Mouse (Mus musculus): ENCODE measurements at regions not wholly inside any gene's neighbourhood (a gene's known extent, or its start where the extent isn't known, plus 50 kb on each side); places are given as distances from the start of the nearest gene placed in this dataset.

DNA sequence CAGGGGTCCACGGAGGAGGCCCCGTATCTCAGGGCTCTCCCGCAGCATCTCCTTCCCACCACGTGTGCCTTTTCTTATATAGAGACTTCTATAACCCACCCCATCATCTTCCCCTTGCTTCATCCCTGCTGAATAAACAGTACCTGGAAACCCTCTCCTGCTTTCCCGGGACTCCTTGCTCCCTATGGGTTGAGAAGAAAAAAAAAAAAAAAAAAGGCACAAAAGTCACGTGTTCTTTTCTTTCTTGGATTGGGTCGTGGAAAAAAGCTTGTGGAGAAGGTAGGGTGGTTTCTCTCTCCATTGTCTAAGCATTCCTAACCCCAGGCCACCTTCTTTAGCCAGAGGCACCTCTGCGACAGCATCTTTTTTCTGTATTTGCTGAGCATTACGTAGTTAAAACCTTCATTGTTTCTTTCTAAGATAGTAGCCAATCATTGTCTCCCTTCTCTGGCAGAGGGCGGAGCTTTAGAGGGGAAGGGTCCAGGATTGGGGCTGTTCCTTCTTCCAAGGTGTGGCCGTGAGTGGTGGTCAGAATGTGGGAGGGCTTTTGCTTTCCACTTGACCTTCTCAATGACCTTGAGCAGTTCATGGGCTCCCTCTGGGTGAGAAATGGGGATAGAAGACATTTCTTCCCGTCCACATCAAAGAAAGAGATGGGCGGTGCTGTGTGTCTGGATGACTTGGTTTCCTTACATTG is 78.7 kb upstream of the Mphosph6 start:
- no peaks in the 10 kb centered on the region for H3K36me3 ChIP-seq
- no peak overlapping the region for H3K4me2 ChIP-seq
- no peak for ATAC-seq (replicated peaks; ENCODE audit: low FRiP score)
- no peaks in the 10 kb centered on the region for H3K4me1 ChIP-seq
- H3K27me3 ChIP-seq = no peaks in the 10 kb centered on the region
- WGBS = 69% methylated on average over 13 of the region's 13 CpGs
- no peak overlapping the region for H3K9ac ChIP-seq
- no peaks in the 10 kb centered on the region for H3K9me3 ChIP-seq (replicated peaks)
- H3K27ac ChIP-seq = no peak overlapping the region
- no peak overlapping the region for H3K4me3 ChIP-seq (replicated peaks)

DNA sequence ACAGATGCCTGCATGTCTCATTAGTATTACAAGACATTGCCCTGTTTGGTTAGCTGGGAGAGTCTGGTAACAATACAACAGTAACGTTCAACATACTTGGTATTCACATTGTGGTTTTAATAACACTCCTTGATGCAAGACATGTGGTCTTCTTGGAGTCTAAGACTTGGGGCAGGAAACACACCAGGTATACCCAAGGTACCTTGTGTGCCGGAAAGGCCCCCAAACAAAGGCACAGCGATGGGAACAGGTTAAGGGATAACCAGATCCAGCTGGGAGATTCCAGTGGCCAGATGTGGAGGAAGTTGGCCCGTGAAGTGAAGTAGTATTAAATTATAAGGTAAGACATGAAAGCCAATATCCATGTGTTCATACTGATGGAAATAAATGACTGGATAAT is 71.9 kb upstream of the Mphosph6 start:
- Histone ChIP-seq H3K27ac (no peak overlapping the region), H3K9me3 (replicated peaks) (no peaks in the 10 kb centered on the region), H3K27me3 (no peaks in the 10 kb centered on the region), H3K36me3 (no peaks in the 10 kb centered on the region), H3K4me2 (no peak overlapping the region), H3K4me1 (no peaks in the 10 kb centered on the region), H3K9ac (no peak overlapping the region), H3K4me3 (replicated peaks) (no peak overlapping the region)
- WGBS = 72% methylated on average over 4 of the region's 4 CpGs
- ATAC-seq (replicated peaks; ENCODE audit: low FRiP score) = no peak

DNA sequence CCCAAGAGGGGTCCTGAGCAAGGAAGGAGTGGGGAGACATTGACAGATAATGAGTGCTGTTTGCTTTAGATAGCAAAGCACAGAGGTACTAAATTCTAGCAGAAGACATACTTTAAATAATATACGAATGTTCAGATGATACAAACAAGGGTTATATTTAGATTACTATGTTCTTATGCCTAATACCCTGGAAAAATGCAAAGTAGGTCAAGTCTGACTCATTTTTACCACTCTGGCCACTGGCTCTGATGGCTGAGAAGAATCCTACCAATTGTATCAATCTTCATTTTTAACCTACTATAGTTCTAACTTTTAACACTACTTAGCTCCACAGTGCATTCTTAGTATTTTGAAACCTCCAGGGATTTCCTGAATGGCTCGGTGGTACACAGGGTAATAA is 65.4 kb upstream of the Mphosph6 start:
- Histone ChIP-seq H3K4me1 (no peaks in the 10 kb centered on the region), H3K4me3 (replicated peaks) (no peak overlapping the region), H3K36me3 (no peaks in the 10 kb centered on the region), H3K27me3 (no peaks in the 10 kb centered on the region), H3K9ac (no peak overlapping the region), H3K9me3 (replicated peaks) (no peaks in the 10 kb centered on the region), H3K27ac (no peak overlapping the region), H3K4me2 (no peak overlapping the region)
- WGBS = 75% methylated on average over 2 of the region's 2 CpGs
- ATAC-seq (replicated peaks; ENCODE audit: low FRiP score) = no peak

DNA sequence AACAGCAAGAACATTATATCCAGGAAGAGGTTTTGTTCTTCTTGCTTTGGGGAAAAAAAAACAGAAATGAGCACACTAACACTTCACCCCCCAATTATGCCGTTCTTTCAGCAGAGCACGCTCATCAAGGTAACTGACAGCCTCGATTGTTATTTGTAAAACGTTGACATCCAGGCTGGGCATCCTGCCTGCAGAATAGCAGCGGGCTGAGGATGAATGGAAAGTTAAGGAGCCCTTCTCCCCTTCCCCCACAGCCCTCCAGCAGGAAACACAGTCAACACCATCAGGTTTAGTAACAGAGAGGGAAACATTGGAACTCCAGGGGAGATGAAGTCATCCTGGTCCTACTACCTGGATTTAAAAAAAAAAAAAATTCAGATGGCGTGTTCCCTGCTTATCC is 63.3 kb upstream of the Mphosph6 start:
- no peak overlapping the region for H3K27ac ChIP-seq

DNA sequence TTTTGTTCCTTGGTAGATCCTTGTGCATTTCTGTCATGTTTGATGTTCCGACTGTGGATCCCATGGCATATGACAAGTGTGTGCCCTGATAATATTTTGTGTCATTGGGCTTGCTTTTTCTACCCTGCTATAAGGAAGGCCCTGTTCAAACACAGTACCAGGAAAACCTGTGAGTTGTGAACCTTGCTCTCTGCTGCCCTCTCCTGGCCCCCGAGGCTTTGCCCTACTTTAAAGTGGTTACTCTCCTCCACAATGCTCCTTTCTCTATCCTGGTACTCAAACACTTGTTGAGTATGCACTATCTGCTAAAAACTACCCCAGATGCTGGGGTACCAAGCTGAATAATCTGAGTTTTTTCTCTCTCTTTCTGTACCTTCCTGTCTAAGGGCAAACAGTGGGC is 62.1 kb upstream of the Mphosph6 start:
- Histone ChIP-seq H3K27ac (no peak overlapping the region), H3K9me3 (replicated peaks) (no peaks in the 10 kb centered on the region), H3K4me1 (peaks cover 7% of the 10 kb centered on the region; the same call in 1 of the 2 replicates), H3K4me2 (no peak overlapping the region), H3K36me3 (no peaks in the 10 kb centered on the region), H3K9ac (no peak overlapping the region), H3K27me3 (0 out of 2 replicates have a peak, but pooled peaks cover 8% of the 10 kb centered on the region), H3K4me3 (replicated peaks) (no peak overlapping the region)
- ATAC-seq (replicated peaks; ENCODE audit: low FRiP score) = 0 out of 2 replicates have a peak, but pooled peaks have one; percentile 43
- WGBS = 40% methylated on average over 2 of the region's 2 CpGs

More for the DNA sequence above, 63.3 kb upstream of the Mphosph6 start:
- Histone ChIP-seq H3K4me1 (peaks cover 2% of the 10 kb centered on the region; the same call in 1 of the 2 replicates), H3K36me3 (no peaks in the 10 kb centered on the region), H3K4me2 (no peak overlapping the region), H3K9me3 (replicated peaks) (no peaks in the 10 kb centered on the region), H3K27me3 (0 out of 2 replicates have a peak, but pooled peaks cover 6% of the 10 kb centered on the region), H3K9ac (no peak overlapping the region), H3K4me3 (replicated peaks) (no peak overlapping the region)
- WGBS = 35% methylated on average over 6 of the region's 6 CpGs
- ATAC-seq (replicated peaks; ENCODE audit: low FRiP score) = no peak

DNA sequence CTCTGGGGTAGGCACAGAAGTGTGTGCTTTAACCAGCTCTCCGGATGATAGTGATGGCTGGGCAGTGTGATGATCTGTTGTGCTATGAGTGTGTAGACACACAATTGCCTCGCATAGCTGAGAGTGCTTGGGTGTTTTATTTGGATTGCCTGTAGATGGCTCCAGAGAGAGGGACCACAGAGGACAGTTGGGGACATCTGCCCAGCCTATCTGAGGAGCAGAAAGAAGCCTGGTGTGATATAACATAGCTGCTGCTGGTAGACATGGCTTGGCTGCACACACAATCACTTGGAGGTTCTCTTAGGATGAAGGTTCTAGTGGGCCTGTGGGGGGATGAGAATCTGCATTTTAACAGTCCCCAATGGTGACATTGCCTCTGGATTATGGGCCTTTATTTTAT is 60.6 kb upstream of the Mphosph6 start:
- ATAC-seq (replicated peaks; ENCODE audit: low FRiP score) = no peak
- H3K36me3 ChIP-seq = no peaks in the 10 kb centered on the region
- no peaks in the 10 kb centered on the region for H3K9me3 ChIP-seq (replicated peaks)
- WGBS = 74% methylated on average over 2 of the region's 2 CpGs
- peaks cover 7% of the 10 kb centered on the region; the same call in 1 of the 2 replicates for H3K4me1 ChIP-seq
- no peak overlapping the region for H3K4me2 ChIP-seq
- H3K27me3 ChIP-seq = 0 out of 2 replicates have a peak, but pooled peaks cover 8% of the 10 kb centered on the region
- no peak overlapping the region for H3K9ac ChIP-seq
- H3K27ac ChIP-seq = no peak overlapping the region
- H3K4me3 ChIP-seq (replicated peaks) = no peak overlapping the region

DNA sequence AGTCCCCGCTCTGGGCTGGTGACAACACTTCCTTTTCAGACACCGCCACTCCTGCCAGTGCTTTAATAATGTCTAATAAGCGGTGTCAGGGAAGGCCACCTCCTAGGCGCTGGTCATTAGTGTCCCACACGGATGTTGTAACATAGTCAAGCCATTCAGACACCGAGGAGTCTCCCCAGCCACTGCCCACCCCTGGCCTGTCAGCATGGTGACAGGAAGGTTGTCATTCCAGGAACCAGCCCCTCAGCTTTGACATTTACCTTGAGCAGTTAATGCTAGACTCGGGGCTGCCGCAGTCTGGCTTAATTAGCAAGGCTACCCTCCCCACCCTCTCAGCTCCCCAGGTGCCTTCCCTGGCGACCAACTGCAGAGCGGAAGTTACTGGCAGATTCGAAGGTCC is 58.0 kb upstream of the Mphosph6 start:
- 3% methylated on average over 11 of the region's 11 CpGs for WGBS

DNA sequence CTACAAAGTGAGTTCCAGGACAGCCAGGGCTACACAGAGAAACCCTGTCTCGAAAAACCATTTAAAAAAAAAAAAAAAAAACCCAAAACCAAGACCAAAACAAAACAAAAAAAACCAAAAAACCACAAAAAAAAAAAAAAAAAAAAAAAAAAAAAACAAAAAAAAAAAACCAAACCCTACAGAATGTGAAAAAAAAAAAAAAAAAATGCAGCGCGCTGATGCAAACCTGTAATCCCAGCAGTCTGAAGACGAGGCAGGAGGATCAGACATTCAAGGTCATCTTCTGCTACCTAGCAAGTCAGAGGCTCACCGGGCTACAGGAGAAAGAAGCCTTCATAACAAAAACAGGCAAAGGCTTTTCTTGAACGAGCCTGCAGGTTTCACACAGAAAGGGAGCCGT is 57.4 kb upstream of the Mphosph6 start:
- no peak for ATAC-seq (replicated peaks; ENCODE audit: low FRiP score)
- Histone ChIP-seq H3K4me3 (replicated peaks) (no peak overlapping the region), H3K27me3 (0 out of 2 replicates have a peak, but pooled peaks cover 8% of the 10 kb centered on the region), H3K36me3 (no peaks in the 10 kb centered on the region), H3K27ac (no peak overlapping the region), H3K9ac (no peak overlapping the region), H3K4me2 (no peak overlapping the region), H3K9me3 (replicated peaks) (no peaks in the 10 kb centered on the region), H3K4me1 (peaks cover 11% of the 10 kb centered on the region; the same call in 1 of the 2 replicates)
- WGBS = 68% methylated on average over 7 of the region's 7 CpGs

More for the DNA sequence above, 58.0 kb upstream of the Mphosph6 start:
- Histone ChIP-seq H3K4me3 (replicated peaks) (peak overlapping the region; percentile 24), H3K27ac (no peak overlapping the region), H3K36me3 (no peaks in the 10 kb centered on the region), H3K27me3 (0 out of 2 replicates have a peak, but pooled peaks cover 8% of the 10 kb centered on the region), H3K4me1 (peaks cover 11% of the 10 kb centered on the region; the same call in 1 of the 2 replicates), H3K9ac (no peak overlapping the region), H3K9me3 (replicated peaks) (no peaks in the 10 kb centered on the region), H3K4me2 (peak overlapping the region; percentile 58)
- ATAC-seq (replicated peaks; ENCODE audit: low FRiP score) = peak; percentile 64; the same call in 1 of the 2 replicates

DNA sequence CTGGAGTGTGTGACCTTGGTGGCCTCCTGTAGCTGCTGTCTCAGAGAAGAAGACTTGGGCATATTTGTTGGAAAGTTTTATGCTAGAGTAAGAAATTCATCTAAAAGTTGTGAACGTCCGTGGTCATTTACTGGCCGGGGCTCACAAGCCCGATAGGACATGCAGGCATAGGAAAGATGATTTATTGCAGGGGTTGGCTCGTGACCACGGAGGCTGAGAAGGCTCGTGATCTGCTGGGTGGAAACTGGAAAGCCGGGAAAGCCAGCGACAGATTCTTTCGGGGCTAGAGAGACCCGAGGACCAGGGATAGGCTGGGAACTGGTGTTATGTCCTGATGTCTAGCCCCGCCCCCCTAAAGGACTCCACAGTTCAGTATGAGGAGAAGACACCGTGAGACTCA is 54.4 kb upstream of the Mphosph6 start:
- no peak for ATAC-seq (replicated peaks; ENCODE audit: low FRiP score)
- Histone ChIP-seq H3K27ac (no peak overlapping the region), H3K9me3 (replicated peaks) (no peaks in the 10 kb centered on the region), H3K4me1 (peaks cover 14% of the 10 kb centered on the region), H3K27me3 (0 out of 2 replicates have a peak, but pooled peaks cover 8% of the 10 kb centered on the region), H3K9ac (no peak overlapping the region), H3K4me3 (replicated peaks) (no peak overlapping the region), H3K4me2 (no peak overlapping the region), H3K36me3 (no peaks in the 10 kb centered on the region)
- WGBS = 56% methylated on average over 13 of the region's 13 CpGs

DNA sequence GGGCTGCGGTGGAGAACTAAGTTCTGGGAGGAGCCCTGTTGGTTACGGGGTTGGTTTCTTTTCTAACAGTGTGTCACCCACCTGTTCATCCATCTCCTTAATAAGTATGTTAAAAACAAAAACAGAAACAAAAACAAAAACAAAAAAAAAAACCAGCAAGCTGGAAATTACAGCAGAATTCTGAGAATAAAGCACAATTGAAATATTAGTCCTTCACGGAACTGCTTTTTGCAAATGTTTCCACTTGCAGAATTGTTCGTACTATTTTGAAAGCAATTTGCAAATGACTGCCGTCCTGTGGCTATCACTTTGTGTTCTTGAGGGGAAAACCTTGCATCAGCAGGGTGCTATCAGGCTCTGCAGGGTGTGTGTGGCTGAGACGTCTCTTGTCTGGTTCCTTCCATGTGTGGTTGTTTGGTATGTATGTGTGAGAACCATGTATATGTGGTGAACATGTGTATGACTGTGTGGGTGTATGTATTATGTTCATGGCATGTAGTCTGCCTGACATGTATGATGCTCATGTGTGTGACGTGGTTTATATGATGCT is 53.3 kb upstream of the Mphosph6 start:
- no peak overlapping the region for H3K4me2 ChIP-seq
- no peak overlapping the region for H3K9ac ChIP-seq
- H3K27ac ChIP-seq = no peak overlapping the region
- H3K4me1 ChIP-seq = peaks cover 12% of the 10 kb centered on the region
- H3K4me3 ChIP-seq (replicated peaks) = no peak overlapping the region
- H3K27me3 ChIP-seq = 0 out of 2 replicates have a peak, but pooled peaks cover 2% of the 10 kb centered on the region
- no peak for ATAC-seq (replicated peaks; ENCODE audit: low FRiP score)
- WGBS = 90% methylated on average over 7 of the region's 7 CpGs
- H3K9me3 ChIP-seq (replicated peaks) = no peaks in the 10 kb centered on the region
- no peaks in the 10 kb centered on the region for H3K36me3 ChIP-seq

DNA sequence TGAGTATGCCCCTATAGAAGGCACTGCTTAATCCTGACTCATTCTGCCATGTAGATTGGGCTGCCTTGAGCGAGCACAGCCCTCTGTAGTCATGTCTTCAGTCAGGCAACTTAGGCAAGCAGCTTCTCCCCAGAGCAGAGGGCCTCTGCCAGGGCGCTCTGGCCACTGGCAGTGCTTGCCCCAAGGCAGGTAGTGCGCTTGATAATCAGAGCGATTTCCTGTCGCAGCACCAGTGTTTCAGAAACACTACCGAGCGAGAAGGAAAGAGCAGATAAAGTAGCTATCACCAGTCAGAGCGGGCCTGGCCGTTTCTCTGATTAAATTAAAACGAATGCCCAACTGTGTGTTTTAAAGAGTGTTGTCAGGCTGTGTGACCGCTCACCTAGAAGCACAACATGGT is 52.6 kb upstream of the Mphosph6 start:
- Histone ChIP-seq H3K27ac (no peak overlapping the region), H3K4me3 (replicated peaks) (no peak overlapping the region), H3K4me2 (no peak overlapping the region), H3K4me1 (peaks cover 7% of the 10 kb centered on the region; the same call in 1 of the 2 replicates), H3K9me3 (replicated peaks) (no peaks in the 10 kb centered on the region), H3K36me3 (no peaks in the 10 kb centered on the region), H3K9ac (no peak overlapping the region), H3K27me3 (no peaks in the 10 kb centered on the region)
- no peak for ATAC-seq (replicated peaks; ENCODE audit: low FRiP score)
- WGBS = 77% methylated on average over 11 of the region's 11 CpGs

DNA sequence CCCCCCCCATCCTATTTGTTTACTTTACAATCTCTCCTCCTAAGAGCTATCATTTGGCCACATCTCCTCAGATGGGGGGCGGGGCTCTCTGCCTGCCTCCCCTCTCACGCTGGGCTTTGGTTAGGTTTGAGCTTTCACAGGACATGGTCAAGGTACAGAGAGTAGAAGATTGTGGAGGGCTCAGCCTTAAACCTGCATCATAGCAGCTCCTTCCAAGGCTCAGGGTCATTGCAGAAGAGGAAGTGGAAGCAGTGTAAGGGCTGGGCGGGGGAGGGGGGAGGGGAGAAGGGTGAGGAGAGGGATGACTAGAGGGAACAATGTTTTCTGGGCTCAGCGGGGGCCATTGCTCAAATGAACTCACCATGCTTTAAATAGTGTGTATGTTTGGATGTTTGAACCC is 51.7 kb upstream of the Mphosph6 start:
- no peak for ATAC-seq (replicated peaks; ENCODE audit: low FRiP score)
- 43% methylated on average over 4 of the region's 4 CpGs for WGBS

More for the DNA sequence above, 51.7 kb upstream of the Mphosph6 start:
- Histone ChIP-seq H3K27me3 (no peaks in the 10 kb centered on the region), H3K9me3 (replicated peaks) (no peaks in the 10 kb centered on the region), H3K4me3 (replicated peaks) (no peak overlapping the region), H3K9ac (no peak overlapping the region), H3K4me1 (peaks cover 7% of the 10 kb centered on the region; the same call in 1 of the 2 replicates), H3K27ac (no peak overlapping the region), H3K4me2 (no peak overlapping the region), H3K36me3 (no peaks in the 10 kb centered on the region)

All from kidney, embryonic 15.5 days (tissue).